Mouse (Mus musculus) liver, embryonic 15.5 days (tissue): ENCODE measurements at regions not wholly inside any gene's neighbourhood (a gene's known extent, or its start where the extent isn't known, plus 50 kb on each side); places are given as distances from the start of the nearest gene placed in this dataset.

Experiments
- ATAC-seq: fragments of 200-750 bp; cut with Nextera tagmentation; 2 replicates; pipeline ENCODE4 v1.8.0; 2017; ENCODE audit warnings: moderate number of reproducible peaks, mild to moderate bottlenecking, moderate library complexity; ENCODE audit not compliant: insufficient read depth
- H3K27ac ChIP-seq: fragments of 300-500 bp; sonication (generic); replicated peaks from 2 replicates; pipeline ENCODE4 v1.5.1; 2015; ENCODE audit warnings: mild to moderate bottlenecking, inconsistent platforms
- H3K27me3 ChIP-seq: fragments of 300-500 bp; sonication (generic); 2 replicates; pipeline ENCODE4 v1.6.1; 2015; ENCODE audit warnings: mild to moderate bottlenecking, inconsistent platforms
- H3K36me3 ChIP-seq: fragments of 300-500 bp; sonication (generic); replicated peaks from 2 replicates; pipeline ENCODE4 v1.6.1; 2015; ENCODE audit warnings: moderate library complexity, mild to moderate bottlenecking, inconsistent platforms
- H3K4me1 ChIP-seq: fragments of 300-500 bp; sonication (generic); replicated peaks from 2 replicates; pipeline ENCODE4 v1.6.1; 2015; ENCODE audit warnings: inconsistent platforms
- H3K4me2 ChIP-seq: fragments of 300-500 bp; sonication (generic); 2 replicates; pipeline ENCODE4 v1.6.1; 2015; ENCODE audit warnings: moderate library complexity, mild to moderate bottlenecking, inconsistent platforms
- H3K4me3 ChIP-seq: fragments of 300-500 bp; sonication (generic); replicated peaks from 2 replicates; pipeline ENCODE4 v1.5.1; 2015; ENCODE audit warnings: mild to moderate bottlenecking, inconsistent platforms
- H3K9ac ChIP-seq: fragments of 300-500 bp; sonication (generic); 2 replicates; pipeline ENCODE4 v1.6.1; 2015; ENCODE audit warnings: moderate library complexity, mild to moderate bottlenecking, inconsistent platforms
- H3K9me3 ChIP-seq: fragments of 300-500 bp; sonication (generic); replicated peaks from 2 replicates; pipeline ENCODE4 v1.6.1; 2016; ENCODE audit warnings: inconsistent platforms
- WGBS: fragments of 180-500 bp; shearing (Covaris S2); methylation state at CpG from one replicate; pipeline ENCODE4 v1.1.7; 2015; ENCODE audit warnings: mixed read lengths; ENCODE audit not compliant: insufficient replicate concordance; 5-methylcytosine and 5-hydroxymethylcytosine counted together

GRCm38 (mm10) chr13:94619511-94619910, 169.2 kb upstream of the Tbca start:
- H3K9me3 ChIP-seq, result no peaks in the 10 kb centered on the region
- H3K4me1 ChIP-seq, result no peaks in the 10 kb centered on the region
- no peak overlapping the region for H3K4me3 ChIP-seq
- ATAC-seq, result no peak
- H3K36me3 ChIP-seq, result no peaks in the 10 kb centered on the region
- 52% methylated on average over 4 of the region's 4 CpGs for WGBS
- H3K9ac ChIP-seq, result no peak overlapping the region
- H3K27ac ChIP-seq, result no peak overlapping the region
- H3K27me3 ChIP-seq, result no peaks in the 10 kb centered on the region; the same call in 1 of the 2 replicates
- no peak overlapping the region for H3K4me2 ChIP-seq

GRCm38 (mm10) chr13:94630055-94630454, 158.7 kb upstream of the Tbca start:
- Histone ChIP-seq H3K36me3 (no peaks in the 10 kb centered on the region), H3K4me3 (no peak overlapping the region), H3K27me3 (no peaks in the 10 kb centered on the region), H3K9me3 (no peaks in the 10 kb centered on the region), H3K4me1 (no peaks in the 10 kb centered on the region), H3K4me2 (no peak overlapping the region), H3K9ac (no peak overlapping the region), H3K27ac (no peak overlapping the region)
- ATAC-seq, result no peak
- WGBS, result 57% methylated on average over 1 of the region's 1 CpGs

- H3K27ac ChIP-seq, result no peak overlapping the region
- no peak for ATAC-seq
- no peak overlapping the region for H3K9ac ChIP-seq
- H3K36me3 ChIP-seq, result no peaks in the 10 kb centered on the region
- no peak overlapping the region for H3K4me2 ChIP-seq
- no peak overlapping the region for H3K4me3 ChIP-seq
- no peaks in the 10 kb centered on the region for H3K9me3 ChIP-seq
- no peaks in the 10 kb centered on the region for H3K27me3 ChIP-seq
- no peaks in the 10 kb centered on the region for H3K4me1 ChIP-seq
- 72% methylated on average over 6 of the region's 6 CpGs for WGBS
Observed at GRCm38 (mm10) chr13:94630685-94631084, 158.0 kb upstream of the Tbca start.

- no peak for ATAC-seq
- H3K9ac ChIP-seq, result no peak overlapping the region
- no peak overlapping the region for H3K4me3 ChIP-seq
- no peaks in the 10 kb centered on the region for H3K27me3 ChIP-seq
- 49% methylated on average over 5 of the region's 5 CpGs for WGBS
- no peaks in the 10 kb centered on the region for H3K9me3 ChIP-seq
- H3K27ac ChIP-seq, result no peak overlapping the region
- H3K4me2 ChIP-seq, result no peak overlapping the region
- H3K36me3 ChIP-seq, result no peaks in the 10 kb centered on the region
- H3K4me1 ChIP-seq, result no peaks in the 10 kb centered on the region
Observed at GRCm38 (mm10) chr13:94632730-94633129, 156.0 kb upstream of the Tbca start.

- 59% methylated on average over 5 of the region's 5 CpGs for WGBS
- Histone ChIP-seq H3K4me3 (no peak overlapping the region), H3K4me2 (no peak overlapping the region), H3K27me3 (no peaks in the 10 kb centered on the region), H3K4me1 (no peaks in the 10 kb centered on the region), H3K27ac (no peak overlapping the region), H3K9ac (no peak overlapping the region), H3K9me3 (no peaks in the 10 kb centered on the region), H3K36me3 (no peaks in the 10 kb centered on the region)
- no peak for ATAC-seq
Observed at GRCm38 (mm10) chr13:94640336-94640735, 148.4 kb upstream of the Tbca start.

- no peak overlapping the region for H3K4me3 ChIP-seq
- no peak overlapping the region for H3K4me2 ChIP-seq
- no peak overlapping the region for H3K27ac ChIP-seq
- 61% methylated on average over 19 of the region's 19 CpGs for WGBS
- H3K4me1 ChIP-seq, result no peaks in the 10 kb centered on the region
- H3K36me3 ChIP-seq, result no peaks in the 10 kb centered on the region
- H3K9me3 ChIP-seq, result no peaks in the 10 kb centered on the region
- no peak for ATAC-seq
- H3K27me3 ChIP-seq, result no peaks in the 10 kb centered on the region
- H3K9ac ChIP-seq, result no peak overlapping the region
Observed at GRCm38 (mm10) chr13:94645241-94646206, 143.2 kb upstream of the Tbca start.

- Histone ChIP-seq H3K9me3 (no peaks in the 10 kb centered on the region), H3K27me3 (no peaks in the 10 kb centered on the region), H3K27ac (no peak overlapping the region), H3K4me3 (no peak overlapping the region), H3K4me2 (no peak overlapping the region), H3K36me3 (no peaks in the 10 kb centered on the region), H3K4me1 (no peaks in the 10 kb centered on the region), H3K9ac (no peak overlapping the region)
- 52% methylated on average over 2 of the region's 2 CpGs for whole genome bisulfite sequencing
- ATAC-seq, result no peak
Observed at GRCm38 (mm10) chr13:94646326-94646725, 142.4 kb upstream of the Tbca start.

- no peaks in the 10 kb centered on the region for H3K36me3 ChIP-seq
- no peak overlapping the region for H3K4me3 ChIP-seq
- no peak overlapping the region for H3K27ac ChIP-seq
- no peak for ATAC-seq
- no peaks in the 10 kb centered on the region for H3K4me1 ChIP-seq
- no peak overlapping the region for H3K9ac ChIP-seq
- no peaks in the 10 kb centered on the region for H3K27me3 ChIP-seq
- H3K4me2 ChIP-seq, result no peak overlapping the region
- no peaks in the 10 kb centered on the region for H3K9me3 ChIP-seq
- WGBS, result 45% methylated on average over 12 of the region's 12 CpGs
Observed at GRCm38 (mm10) chr13:94646781-94647555, 141.7 kb upstream of the Tbca start.

- Histone ChIP-seq H3K4me2 (no peak overlapping the region), H3K4me1 (no peaks in the 10 kb centered on the region), H3K27me3 (no peaks in the 10 kb centered on the region), H3K27ac (no peak overlapping the region), H3K36me3 (no peaks in the 10 kb centered on the region), H3K9ac (no peak overlapping the region), H3K9me3 (no peaks in the 10 kb centered on the region), H3K4me3 (no peak overlapping the region)
- no peak for ATAC-seq
- 48% methylated on average over 5 of the region's 5 CpGs for WGBS
Observed at GRCm38 (mm10) chr13:94647566-94647965, 141.1 kb upstream of the Tbca start.

GRCm38 (mm10) chr13:94650951-94651350, 137.8 kb upstream of the Tbca start:
- WGBS, result 66% methylated on average over 7 of the region's 7 CpGs
- H3K27me3 ChIP-seq, result no peaks in the 10 kb centered on the region

GRCm38 (mm10) chr13:94667604-94668003, 121.1 kb upstream of the Tbca start:
- no peak overlapping the region for H3K9ac ChIP-seq
- H3K27me3 ChIP-seq, result 0 out of 2 replicates have a peak, but pooled peaks cover 9% of the 10 kb centered on the region
- H3K4me2 ChIP-seq, result no peak overlapping the region
- no peaks in the 10 kb centered on the region for H3K9me3 ChIP-seq
- H3K36me3 ChIP-seq, result no peaks in the 10 kb centered on the region
- 62% methylated on average over 9 of the region's 9 CpGs for WGBS
- H3K4me1 ChIP-seq, result no peaks in the 10 kb centered on the region
- ATAC-seq, result no peak
- no peak overlapping the region for H3K4me3 ChIP-seq
- no peak overlapping the region for H3K27ac ChIP-seq

More at GRCm38 (mm10) chr13:94650951-94651350, 137.8 kb upstream of the Tbca start:
- no peaks in the 10 kb centered on the region for H3K9me3 ChIP-seq
- no peak overlapping the region for H3K27ac ChIP-seq
- no peak for ATAC-seq
- no peak overlapping the region for H3K9ac ChIP-seq
- no peaks in the 10 kb centered on the region for H3K4me1 ChIP-seq
- H3K4me2 ChIP-seq, result no peak overlapping the region
- H3K36me3 ChIP-seq, result no peaks in the 10 kb centered on the region
- no peak overlapping the region for H3K4me3 ChIP-seq
